Mouse (Mus musculus) G1E-ER4 (cell line): ENCODE data around the gene Map3k5. TPM values are rescaled to one million over a fixed set of nuclear protein-coding genes. Genes with fewer than 3 reads are reported as not detected.

Source experiments
- GATA1 ChIP-seq: IDR thresholded peaks from one replicate; pipeline ENCODE4 v1.8.0; 2012; ENCODE audit warnings: low read length, inconsistent platforms
- polyA plus RNA-seq: library from polyadenylated mRNA; stranded (reverse); fragments of >175 nt; gene quantifications from 2 replicates; pipeline ENCODE4 v1.2.3, GENCODE M21; 2012

Gene Map3k5
- polyA plus RNA-seq, 1 experiment, result 0.05 TPM

DNA sequence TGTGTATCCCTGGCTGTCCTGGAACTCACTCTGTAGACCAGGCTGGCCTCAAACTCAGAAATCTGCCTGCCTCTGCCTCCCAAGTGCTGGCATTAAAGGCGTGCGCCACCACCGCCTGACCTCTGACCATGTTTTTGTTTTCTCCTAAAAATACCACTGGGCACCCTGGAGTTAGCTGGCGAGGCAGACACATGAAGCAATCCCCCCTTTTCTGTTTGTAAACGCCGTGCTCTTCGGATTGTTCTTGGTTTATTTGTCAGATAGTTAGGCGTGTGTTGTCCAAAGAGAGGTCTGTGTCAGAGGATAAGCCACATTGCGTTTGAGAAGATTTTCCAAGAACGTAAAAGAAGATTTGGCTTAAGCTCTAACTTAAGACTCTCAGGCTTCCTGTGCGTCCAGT, 14.1 kb downstream of the Map3k5 start:
- no peak for TF ChIP-seq GATA1

DNA sequence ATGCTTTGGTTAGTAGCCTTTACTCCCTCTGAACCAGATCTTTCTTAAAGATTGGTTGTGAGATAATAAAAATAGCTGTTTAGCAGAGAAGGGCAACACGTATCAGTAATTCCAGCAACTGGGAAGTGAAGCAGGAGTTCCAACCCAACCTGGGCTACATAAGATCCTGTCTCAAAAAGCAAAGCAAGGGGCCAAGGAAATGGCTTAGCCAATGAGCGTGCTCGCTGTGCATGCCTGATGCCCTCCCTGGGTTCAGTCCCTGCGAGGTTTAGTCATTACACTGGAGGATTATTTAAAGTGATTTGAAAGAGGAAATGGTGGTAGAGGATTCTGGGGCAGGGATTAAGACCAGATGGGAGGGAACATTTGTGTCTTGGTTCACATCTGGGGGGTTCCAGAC, 14.8 kb downstream of the Map3k5 start:
- no peak for TF ChIP-seq GATA1

DNA sequence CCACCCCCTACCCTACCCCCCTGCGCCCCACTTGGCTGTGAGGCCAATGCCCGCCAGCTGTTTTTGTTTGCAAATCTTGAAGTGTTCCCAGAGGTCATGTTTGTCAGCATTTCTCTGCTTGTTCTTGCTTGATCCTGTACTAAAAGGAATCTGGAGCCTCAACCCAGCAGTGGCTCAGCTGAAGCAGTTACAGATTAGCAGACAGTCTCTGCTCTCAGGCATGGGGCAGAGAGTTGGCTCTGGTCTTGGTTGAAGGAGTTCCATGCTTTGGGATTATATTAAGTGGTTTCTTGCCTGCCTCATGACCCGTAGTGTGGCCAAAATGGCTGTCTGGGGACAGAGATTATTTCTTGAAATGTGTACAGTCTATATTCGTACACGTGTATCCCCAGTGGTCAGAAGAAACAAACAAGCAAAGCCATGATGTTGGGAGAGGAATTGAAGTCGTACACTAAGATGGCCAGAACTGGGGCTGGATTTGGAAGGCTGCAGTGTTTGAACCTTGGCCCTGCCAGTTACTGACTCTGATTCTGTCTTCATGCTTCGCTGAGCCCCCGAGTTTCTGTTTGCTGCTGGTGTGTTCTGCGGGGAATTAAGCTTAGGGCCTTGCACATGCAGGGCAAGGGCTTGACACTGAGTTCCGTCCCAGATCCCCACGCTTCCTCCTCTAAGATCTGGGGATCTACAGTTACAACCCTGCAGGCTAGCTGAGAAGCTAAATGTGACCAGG, 18.9 kb downstream of the Map3k5 start:
- no peak for TF ChIP-seq GATA1

DNA sequence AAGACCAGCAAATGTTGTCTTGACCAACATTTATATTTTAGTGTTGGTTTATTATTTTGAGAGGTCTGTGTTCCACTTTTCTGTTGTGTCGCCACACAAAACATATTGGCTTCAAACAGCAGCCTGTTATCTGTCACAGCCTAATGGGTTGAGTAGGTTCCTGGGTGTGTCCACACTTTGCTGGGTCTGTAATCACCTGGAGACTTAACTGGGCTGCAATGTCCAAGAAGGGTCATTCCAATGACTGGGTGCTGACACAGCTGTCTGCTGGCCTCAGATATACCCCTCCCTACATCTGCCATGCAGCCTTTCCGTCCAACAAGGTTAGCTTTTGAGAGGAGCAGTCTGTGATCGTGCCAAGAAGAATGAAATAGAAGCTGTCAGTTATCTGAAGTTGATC, 20.3 kb downstream of the Map3k5 start:
- TF ChIP-seq GATA1, result no peak

DNA sequence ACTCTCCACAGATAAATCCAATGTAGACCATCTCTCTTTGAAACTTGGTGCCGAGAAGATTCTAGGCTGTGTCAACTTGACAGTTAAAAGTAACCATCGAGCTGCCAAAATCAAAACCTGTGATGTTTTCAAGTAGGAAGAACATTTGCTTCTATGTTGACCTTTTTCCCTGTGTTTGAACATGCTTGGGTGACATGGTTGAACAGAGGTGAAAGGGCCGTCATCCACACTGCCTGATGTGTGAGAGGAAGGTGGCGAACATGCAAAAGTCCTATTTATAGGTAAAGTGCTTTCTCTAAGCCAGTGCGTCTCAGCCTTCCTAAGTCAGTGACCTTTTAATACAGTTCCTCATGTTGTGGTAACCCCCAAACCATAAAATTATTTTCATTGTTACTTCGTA, 21.5 kb downstream of the Map3k5 start:
- no peak for TF ChIP-seq GATA1

DNA sequence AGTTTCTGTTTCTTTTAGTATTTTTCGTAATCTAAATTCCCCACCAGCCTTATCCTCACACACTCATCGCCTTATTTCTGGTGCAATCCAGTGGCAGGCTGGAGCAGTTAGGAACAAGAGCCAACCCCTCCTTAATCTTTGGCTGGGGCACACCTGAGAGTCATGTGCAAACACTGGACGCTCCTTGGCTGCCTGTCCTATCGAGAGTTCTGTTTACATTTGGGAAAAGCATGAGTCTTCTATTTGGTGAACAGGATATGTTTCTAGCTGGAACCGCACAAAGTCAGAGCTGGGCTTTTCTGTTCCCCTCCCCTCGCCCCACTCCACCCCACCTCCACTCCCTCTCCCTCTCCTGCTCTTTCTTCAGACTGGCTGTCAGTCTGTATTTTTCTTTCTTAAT, 22.5 kb downstream of the Map3k5 start:
- no peak for TF ChIP-seq GATA1

DNA sequence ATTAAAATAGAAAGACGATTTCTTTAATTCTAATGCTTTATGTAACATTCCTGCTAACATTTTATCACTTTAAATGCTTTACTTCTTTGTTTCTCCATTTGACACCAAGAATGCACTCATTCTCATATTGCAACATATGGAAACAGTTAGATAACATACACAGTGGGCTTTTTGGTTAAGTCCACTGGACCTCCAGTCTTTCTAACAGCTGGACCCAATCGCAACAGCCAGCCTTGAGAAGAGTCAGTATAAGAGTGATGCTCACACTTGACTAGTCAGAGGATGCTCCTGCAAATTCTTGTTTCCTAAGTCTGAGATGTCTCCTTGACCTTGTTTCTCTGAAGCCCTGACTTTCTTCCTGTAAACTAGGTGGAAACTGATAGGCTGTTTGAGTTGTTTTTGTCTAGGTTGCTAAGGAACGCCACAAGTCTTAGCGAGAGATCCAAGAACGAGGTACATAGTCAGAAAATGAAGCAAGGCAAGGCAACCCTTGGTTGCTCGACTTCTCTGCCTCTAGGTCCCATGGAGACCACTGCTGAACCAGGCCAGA, 26.6 kb downstream of the Map3k5 start:
- TF ChIP-seq GATA1, result no peak

DNA sequence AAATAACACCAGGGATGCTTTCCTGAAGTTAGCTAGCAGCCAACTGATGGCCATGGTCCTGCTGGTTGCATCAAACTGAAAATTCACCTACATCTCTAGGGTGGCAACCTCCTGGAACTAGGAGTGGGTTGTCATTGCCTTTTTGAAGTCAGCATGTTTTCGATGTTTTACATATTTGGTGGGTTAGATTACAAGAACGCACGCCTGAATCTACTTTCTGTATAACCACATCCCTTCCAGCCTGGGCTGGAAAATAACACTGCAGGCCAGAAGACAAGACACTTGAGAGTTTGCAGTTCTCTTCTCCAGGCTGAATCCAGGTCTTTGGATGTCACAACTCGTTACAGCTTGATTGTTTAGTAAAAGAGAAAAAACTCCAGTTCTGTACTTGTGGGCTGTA, 28.5 kb downstream of the Map3k5 start:
- no peak for TF ChIP-seq GATA1

DNA sequence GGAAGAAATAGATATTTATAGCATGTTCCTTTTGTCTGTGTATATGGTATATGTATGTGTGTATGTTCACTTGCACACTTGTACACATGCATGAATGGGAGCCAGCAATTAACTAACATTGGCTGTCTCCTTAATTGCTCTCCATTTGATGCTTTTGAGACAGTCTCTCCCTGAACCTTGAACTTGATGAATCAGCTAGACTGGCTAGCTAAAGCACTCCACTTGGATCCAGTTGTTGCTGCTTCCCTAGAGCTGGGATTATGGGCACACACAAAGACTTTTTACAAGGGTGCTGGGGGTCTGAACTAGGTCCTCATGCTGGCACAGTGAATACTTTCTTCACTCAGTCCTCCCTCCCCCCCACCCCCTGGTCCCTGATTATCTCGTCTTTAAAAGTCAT, 28.9 kb downstream of the Map3k5 start:
- TF ChIP-seq GATA1, result no peak

DNA sequence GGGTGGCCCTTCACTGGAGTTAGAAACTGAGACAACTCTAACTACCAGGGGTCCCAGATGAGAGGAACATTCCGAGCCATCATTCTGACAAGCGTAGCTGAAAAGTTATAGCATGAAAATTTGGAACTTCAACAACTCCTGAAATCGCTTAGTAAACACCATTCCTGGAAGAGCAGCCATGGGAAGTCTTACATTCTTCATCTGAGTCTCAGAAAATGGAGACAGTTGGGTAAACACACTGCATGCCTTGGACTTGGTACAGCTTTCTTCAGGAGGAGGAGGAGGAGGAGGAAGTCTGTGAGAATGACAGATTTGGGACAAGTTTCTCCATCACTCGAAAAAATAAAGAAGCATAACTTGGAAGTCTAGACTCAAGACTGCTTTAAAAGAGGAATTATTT, 29.8 kb downstream of the Map3k5 start:
- no peak for TF ChIP-seq GATA1

DNA sequence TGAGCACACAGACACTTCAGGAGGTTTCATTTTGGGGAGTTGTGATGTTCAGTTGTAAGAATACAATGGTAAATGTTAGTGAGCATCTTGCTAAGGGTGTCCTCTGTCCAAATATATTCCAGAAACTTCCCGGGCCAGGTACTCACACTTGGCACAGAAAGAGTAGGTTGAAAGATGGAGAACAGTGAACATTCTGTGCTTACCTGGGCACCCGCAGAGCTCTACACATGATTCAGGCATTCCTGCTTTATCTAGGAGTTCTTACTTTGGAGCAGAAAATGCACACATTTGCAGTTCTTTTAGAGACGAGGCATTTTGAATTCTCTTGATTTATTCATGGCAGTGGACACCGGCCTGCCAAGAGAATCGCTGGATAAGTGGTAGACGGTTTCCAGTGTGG, 32.3 kb downstream of the Map3k5 start:
- TF ChIP-seq GATA1, result no peak

DNA sequence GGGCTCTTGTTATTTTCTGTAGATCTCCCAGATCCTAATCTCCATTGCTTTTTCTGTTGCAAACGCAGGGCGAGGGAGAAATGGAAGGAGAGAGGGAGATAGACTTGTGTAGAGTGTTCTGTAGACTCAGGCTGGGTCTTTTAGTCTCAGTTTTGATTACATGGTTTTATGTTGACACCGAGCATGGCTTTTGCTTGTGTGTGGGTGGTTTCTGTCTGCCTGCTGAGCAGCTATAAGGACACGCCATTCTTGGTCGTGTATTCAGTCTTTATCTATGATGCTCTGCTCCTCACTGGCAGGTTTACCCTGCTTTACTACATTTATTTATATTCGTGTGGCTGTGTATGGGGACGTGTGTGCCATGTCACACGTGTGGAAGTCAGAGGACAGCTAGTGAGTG, 34.2 kb downstream of the Map3k5 start:
- no peak for TF ChIP-seq GATA1

DNA sequence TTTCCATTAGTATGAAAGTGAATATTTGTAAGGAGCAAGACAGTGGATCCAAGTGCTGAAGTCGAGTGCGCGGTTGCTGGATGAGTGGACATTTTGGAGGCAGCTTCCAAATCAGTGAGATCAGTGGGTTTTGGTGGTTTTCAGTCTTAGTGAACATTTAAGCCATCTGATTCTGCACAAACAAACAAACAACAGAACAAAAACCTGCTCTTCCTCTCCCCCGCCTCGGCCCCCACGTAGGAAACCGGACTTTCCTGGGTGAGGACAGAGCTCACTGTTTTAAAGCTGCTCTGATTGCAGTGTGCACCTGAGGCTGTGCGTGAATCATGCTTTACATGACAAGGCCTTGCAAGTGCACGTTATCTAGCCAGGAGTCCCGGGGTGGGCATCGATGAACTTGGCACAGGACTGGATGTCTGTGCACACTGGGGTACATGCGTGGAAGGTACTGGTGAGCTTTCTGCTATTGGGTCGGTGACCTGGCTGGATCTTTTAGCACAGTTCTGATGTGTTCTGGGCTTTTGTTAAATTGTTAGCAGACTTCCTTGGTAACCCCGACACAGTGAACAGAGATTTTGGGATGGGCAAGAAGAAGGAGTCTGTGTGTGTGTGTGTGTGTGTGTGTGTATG, 35.7 kb downstream of the Map3k5 start:
- TF ChIP-seq GATA1, result no peak

DNA sequence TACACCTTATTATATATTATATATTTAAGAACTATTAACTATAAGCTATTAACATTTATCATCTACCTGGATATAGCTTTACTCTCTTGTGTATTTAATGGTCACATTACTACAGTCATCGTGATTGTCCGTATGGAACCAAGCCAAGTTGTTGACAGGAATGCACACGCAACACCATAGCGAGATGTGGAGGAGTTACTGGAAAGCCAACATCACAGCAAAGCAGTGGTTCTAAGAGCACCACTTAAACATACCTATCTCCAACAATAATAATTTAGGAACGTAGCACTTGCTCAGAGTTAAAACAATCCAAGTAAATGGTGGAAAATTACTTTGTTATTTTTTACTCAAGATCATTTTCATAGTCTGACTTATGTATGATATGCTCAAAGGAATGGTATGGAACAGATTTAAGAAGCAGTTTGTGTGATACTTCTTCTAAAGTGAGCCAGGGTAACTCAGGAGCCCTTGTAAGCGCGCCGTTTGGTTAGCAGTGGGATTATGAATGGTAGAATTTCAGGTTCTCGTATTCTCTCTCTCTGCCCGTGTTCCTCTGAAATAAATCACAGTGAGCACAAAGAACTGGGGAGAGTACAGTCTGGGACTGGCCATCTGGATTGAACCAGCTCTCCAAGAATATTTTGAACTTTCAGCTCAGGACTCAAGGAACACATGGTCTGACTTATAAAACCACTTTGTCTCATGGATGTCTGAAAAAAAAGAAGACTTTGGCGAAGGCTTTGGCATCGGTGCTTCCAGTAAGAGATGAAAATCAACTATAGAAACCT, 39.2 kb downstream of the Map3k5 start:
- TF ChIP-seq GATA1, result no peak

DNA sequence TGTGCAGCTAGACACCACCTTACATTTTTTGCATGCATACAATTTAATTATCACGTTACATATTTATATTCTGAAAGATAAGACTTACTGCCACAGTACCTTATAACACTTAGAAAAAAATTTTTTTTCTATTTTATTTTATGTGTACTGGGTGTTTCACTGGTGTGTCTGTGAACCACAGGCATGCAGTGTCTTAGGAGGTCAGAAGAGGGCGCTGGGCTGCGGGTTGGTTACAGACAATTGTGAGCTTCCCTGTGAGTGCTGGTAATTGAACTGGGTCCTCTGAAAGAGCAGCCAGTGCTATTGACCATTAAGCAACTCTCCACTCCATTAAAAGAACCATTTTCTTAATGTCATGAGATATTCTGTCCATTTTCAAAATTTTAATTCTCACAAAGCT, 43.3 kb downstream of the Map3k5 start:
- TF ChIP-seq GATA1, result no peak

DNA sequence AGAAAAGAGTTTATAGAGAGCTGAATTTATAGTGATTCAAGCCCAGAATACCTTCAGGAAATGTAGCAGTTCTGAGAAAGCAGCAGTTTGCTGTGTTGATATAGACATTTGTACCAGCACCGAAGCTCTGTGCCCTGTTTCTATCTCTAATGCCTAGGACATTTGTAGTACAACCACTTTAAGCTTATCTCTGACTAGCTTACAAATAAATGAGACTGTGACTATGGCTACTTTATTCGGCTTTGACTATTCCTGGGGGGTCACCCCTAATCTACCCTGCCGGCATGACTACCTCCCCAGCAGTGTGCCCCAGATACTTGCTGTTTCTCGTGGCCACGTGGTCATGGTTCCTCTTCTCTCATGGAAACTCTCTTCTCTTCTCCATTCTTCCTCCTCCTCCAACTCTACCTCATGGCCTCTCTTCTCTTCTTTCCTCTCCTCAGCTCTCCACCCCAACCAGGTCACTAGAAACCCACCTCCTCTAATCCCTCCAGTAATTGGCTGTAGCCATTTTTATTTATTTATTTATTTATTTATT, 44.5 kb downstream of the Map3k5 start:
- TF ChIP-seq GATA1, result no peak

DNA sequence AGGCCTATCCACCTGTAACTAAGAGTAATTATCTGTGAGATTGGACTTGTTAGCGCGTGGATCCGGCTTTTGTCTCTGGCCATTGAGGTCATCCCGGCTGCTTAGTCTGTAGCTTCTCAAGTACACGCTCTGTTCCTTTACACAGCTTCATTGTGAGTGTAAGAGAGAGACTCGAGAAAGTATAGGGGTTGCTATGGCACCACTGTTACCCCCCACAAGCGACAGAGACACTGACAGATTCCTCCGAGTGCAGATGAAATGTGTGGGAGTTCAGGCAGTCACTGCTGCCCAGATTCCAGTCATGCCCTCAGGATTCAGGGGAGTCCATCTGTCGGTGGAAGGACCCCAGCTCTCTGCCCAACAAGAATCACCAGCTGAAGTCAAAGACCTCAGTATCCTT, 53.5 kb downstream of the Map3k5 start:
- TF ChIP-seq GATA1, result no peak
